Mouse (Mus musculus): ENCODE measurements at regions not wholly inside any gene's neighbourhood (a gene's known extent, or its start where the extent isn't known, plus 50 kb on each side); places are given as distances from the start of the nearest gene placed in this dataset.

DNA sequence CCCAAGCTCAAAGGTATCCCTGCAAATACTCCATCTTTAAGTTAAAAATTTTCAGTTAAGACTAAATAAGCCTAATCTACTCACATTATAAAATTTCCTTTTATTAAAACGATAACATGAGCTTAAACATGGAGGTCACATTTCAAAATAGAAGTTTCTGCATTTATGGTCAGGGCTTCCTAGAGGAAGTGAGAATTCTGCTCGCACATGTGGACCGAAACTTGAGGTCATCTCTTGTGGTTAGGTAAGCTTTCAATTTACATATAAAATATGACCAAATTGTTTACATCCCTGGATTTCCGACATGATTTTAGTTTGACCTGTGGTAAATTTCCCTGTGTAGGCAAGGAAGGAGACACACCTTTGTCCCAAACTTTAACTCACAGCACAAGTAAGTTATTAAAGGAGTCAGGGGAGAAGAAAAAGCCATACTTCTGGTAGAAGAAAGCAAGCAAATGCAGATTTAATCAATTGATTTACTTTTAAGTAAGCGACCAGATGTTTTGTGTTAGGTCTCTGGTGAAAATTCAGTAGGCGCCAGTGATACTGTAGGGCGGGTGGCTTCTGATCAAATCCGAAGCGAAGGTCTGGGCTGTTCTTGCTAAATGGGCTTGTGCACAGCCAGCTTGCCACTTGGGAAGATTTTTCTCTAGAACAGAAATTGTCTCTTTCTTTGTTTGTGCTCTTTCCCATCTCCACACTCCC is 119.5 kb upstream of the Dkk2 start:
- TF ChIP-seq CTCF (conservative IDR thresholded peaks at IDR 0.05; ENCODE audit: insufficient read depth, insufficient read length, low read depth, low read length) (no peak), POLR2A (IDR thresholded peaks at IDR 0.05; ENCODE audit: low read depth, low read length) (no peak)

Data from kidney, adult 2 months (tissue).